Mouse (Mus musculus): Measurements from ENCODE around the gene Kat7. TPM values are rescaled to one million over a fixed set of nuclear protein-coding genes. Genes with fewer than 3 reads are reported as not detected.

Gene Kat7
- polyA plus RNA-seq, 1 experiment from 2014 or later = 85.3 TPM

- H3K27me3 ChIP-seq (ENCODE audit: control insufficient read depth, insufficient read depth, low read length) = no peaks in the 10 kb centered on the region
- no peak overlapping the region for H3K4me2 ChIP-seq (ENCODE audit: low read depth, low read length, severe bottlenecking)
- H3K9me3 ChIP-seq (ENCODE audit: control insufficient read depth, low read length) = no peaks in the 10 kb centered on the region
- H3K36me3 ChIP-seq (ENCODE audit: control insufficient read depth, insufficient read depth, low read length) = peaks cover 25% of the 10 kb centered on the region
- H3K9ac ChIP-seq (ENCODE audit: low read length) = no peak overlapping the region
- 98% methylated on average over 5 of the region's 5 CpGs for WGBS
- no peak overlapping the region for H3K27ac ChIP-seq (ENCODE audit: low read depth, low read length)
- no peak for DNase-seq (ENCODE audit: low spot score)
- H3K4me1 ChIP-seq (replicated peaks; ENCODE audit: control insufficient read depth, insufficient read depth, low read length) = no peaks in the 10 kb centered on the region
- no peak overlapping the region for H3K4me3 ChIP-seq (ENCODE audit: low read depth, low read length)
- no peak for ATAC-seq (replicated peaks; ENCODE audit: low FRiP score)
These were observed 27.7 kb downstream of the Kat7 start for GRCm38 (mm10) chr11:95282331-95282730.

DNA sequence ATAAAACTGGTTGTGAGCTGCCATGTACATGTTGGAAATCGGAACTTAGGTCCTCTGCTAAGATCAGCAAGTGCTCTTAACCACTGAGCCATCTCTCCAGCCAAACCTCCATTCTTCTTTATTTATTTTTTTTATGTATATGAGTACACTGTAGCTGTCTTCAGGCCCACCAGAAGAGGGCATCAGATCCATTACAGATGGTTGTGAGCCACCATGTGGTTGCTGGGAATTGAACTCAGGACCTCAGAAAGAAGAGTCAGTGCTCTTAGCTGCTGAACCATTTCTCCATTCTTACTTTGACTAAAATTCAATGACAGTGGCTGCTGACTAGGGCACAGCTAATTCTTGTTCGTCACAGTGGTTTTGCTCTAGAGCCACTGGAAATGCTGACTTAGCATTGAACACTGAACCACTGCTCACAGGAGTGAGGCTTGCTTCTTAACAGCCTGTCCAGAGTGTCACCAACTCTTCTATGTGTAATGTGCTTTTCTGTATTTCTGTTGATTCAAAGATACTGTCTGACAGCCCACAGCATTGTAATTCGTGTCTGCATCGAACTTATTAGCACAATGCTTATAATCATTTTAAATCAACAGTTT lies 30.9 kb downstream of the Kat7 start:
- DNase-seq (ENCODE audit: low spot score) = no peak
- no peaks in the 10 kb centered on the region for H3K9me3 ChIP-seq (ENCODE audit: control insufficient read depth, low read length)
- H3K4me3 ChIP-seq (ENCODE audit: low read depth, low read length) = no peak overlapping the region
- H3K27me3 ChIP-seq (ENCODE audit: control insufficient read depth, insufficient read depth, low read length) = no peaks in the 10 kb centered on the region
- no peak overlapping the region for H3K4me2 ChIP-seq (ENCODE audit: low read depth, low read length, severe bottlenecking)
- no peaks in the 10 kb centered on the region for H3K4me1 ChIP-seq (replicated peaks; ENCODE audit: control insufficient read depth, insufficient read depth, low read length)
- ATAC-seq (replicated peaks; ENCODE audit: low FRiP score) = no peak
- 87% methylated on average over 4 of the region's 4 CpGs for WGBS
- peaks cover 35% of the 10 kb centered on the region for H3K36me3 ChIP-seq (ENCODE audit: control insufficient read depth, insufficient read depth, low read length)
- no peak overlapping the region for H3K9ac ChIP-seq (ENCODE audit: low read length)
- H3K27ac ChIP-seq (ENCODE audit: low read depth, low read length) = no peak overlapping the region

- Histone ChIP-seq H3K4me1 (replicated peaks; ENCODE audit: control insufficient read depth, insufficient read depth, low read length) (no peaks in the 10 kb centered on the region), H3K36me3 (ENCODE audit: control insufficient read depth, insufficient read depth, low read length) (peaks cover 25% of the 10 kb centered on the region), H3K27ac (ENCODE audit: low read depth, low read length) (no peak overlapping the region), H3K9ac (ENCODE audit: low read length) (no peak overlapping the region), H3K4me3 (ENCODE audit: low read depth, low read length) (no peak overlapping the region), H3K27me3 (ENCODE audit: control insufficient read depth, insufficient read depth, low read length) (no peaks in the 10 kb centered on the region), H3K9me3 (ENCODE audit: control insufficient read depth, low read length) (no peaks in the 10 kb centered on the region), H3K4me2 (ENCODE audit: low read depth, low read length, severe bottlenecking) (no peak overlapping the region)
- ATAC-seq (replicated peaks; ENCODE audit: low FRiP score) (no peak), DNase-seq (ENCODE audit: low spot score) (no peak)
- WGBS = 90% methylated on average over 6 of the region's 6 CpGs
These were observed 34.0 kb downstream of the Kat7 start for GRCm38 (mm10) chr11:95276056-95276455.

DNA sequence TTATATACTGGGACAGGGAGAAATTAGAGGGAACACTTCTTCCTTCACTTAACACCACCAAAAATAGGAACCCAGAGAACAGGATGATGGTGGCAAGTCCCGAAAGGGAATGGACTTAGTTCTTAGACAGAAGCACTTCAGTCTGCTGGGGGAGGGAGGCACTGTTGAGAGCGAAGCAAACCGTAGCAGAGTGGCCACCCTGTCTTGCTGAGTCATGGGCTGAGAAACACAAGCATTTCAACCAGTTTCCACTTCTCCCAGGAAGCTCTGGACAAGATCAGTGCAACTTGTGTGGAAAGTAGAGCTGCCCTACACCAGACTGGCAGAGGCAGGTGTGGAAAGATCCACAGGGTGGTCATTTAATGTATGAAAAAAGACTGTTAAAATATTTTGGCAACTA lies 35.4 kb downstream of the Kat7 start:
- H3K4me3 ChIP-seq (ENCODE audit: low read depth, low read length) = no peak overlapping the region
- WGBS = 82% methylated on average over 3 of the region's 3 CpGs
- H3K9ac ChIP-seq (ENCODE audit: low read length) = no peak overlapping the region
- H3K27ac ChIP-seq (ENCODE audit: low read depth, low read length) = no peak overlapping the region
- no peak for ATAC-seq (replicated peaks; ENCODE audit: low FRiP score)
- no peaks in the 10 kb centered on the region for H3K4me1 ChIP-seq (replicated peaks; ENCODE audit: control insufficient read depth, insufficient read depth, low read length)
- no peaks in the 10 kb centered on the region for H3K9me3 ChIP-seq (ENCODE audit: control insufficient read depth, low read length)
- H3K4me2 ChIP-seq (ENCODE audit: low read depth, low read length, severe bottlenecking) = no peak overlapping the region
- peaks cover 22% of the 10 kb centered on the region for H3K36me3 ChIP-seq (ENCODE audit: control insufficient read depth, insufficient read depth, low read length)
- no peaks in the 10 kb centered on the region for H3K27me3 ChIP-seq (ENCODE audit: control insufficient read depth, insufficient read depth, low read length)
- DNase-seq (ENCODE audit: low spot score) = no peak

DNA sequence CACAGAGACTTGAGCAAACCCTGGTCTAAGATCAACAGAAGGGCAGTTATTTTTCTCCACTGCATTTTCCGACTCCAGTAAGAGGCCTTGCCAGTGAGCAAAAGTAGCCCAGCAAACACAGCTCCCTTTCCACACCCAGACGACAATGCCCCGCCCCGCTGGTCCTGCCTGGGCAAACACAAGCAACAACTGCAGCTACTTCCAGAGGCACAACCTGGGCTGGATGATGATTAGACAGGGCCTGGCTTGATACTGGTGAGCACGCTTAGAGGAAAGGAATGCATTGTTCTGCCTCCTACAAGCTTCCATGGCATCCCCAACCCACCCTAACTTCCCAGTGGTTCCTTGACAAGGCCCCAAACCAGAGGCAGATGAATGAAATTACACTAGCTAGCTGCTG lies 36.4 kb downstream of the Kat7 start:
- H3K4me2 ChIP-seq (ENCODE audit: low read depth, low read length, severe bottlenecking) = no peak overlapping the region
- ATAC-seq (replicated peaks; ENCODE audit: low FRiP score) (no peak), DNase-seq (ENCODE audit: low spot score) (no peak)
- 93% methylated on average over 5 of the region's 5 CpGs for WGBS
- H3K4me3 ChIP-seq (ENCODE audit: low read depth, low read length) = no peak overlapping the region
- peaks cover 25% of the 10 kb centered on the region for H3K36me3 ChIP-seq (ENCODE audit: control insufficient read depth, insufficient read depth, low read length)
- no peaks in the 10 kb centered on the region for H3K9me3 ChIP-seq (ENCODE audit: control insufficient read depth, low read length)
- H3K9ac ChIP-seq (ENCODE audit: low read length) = no peak overlapping the region
- H3K27me3 ChIP-seq (ENCODE audit: control insufficient read depth, insufficient read depth, low read length) = no peaks in the 10 kb centered on the region
- no peaks in the 10 kb centered on the region for H3K4me1 ChIP-seq (replicated peaks; ENCODE audit: control insufficient read depth, insufficient read depth, low read length)
- no peak overlapping the region for H3K27ac ChIP-seq (ENCODE audit: low read depth, low read length)

GRCm38 (mm10) chr11:95266540-95267245 lies 43.4 kb downstream of the Kat7 start:
- H3K27me3 ChIP-seq (ENCODE audit: control insufficient read depth, insufficient read depth, low read length) = no peaks in the 10 kb centered on the region
- no peak overlapping the region for H3K4me3 ChIP-seq (ENCODE audit: low read depth, low read length)
- 46% methylated on average over 6 of the region's 6 CpGs for WGBS
- DNase-seq (ENCODE audit: low spot score) (no peak), ATAC-seq (replicated peaks; ENCODE audit: low FRiP score) (no peak)
- no peaks in the 10 kb centered on the region for H3K9me3 ChIP-seq (ENCODE audit: control insufficient read depth, low read length)
- no peak overlapping the region for H3K27ac ChIP-seq (ENCODE audit: low read depth, low read length)
- H3K36me3 ChIP-seq (ENCODE audit: control insufficient read depth, insufficient read depth, low read length) = peaks cover 6% of the 10 kb centered on the region; the same call in 1 of the 2 replicates
- H3K4me2 ChIP-seq (ENCODE audit: low read depth, low read length, severe bottlenecking) = no peak overlapping the region
- H3K9ac ChIP-seq (ENCODE audit: low read length) = no peak overlapping the region
- H3K4me1 ChIP-seq (replicated peaks; ENCODE audit: control insufficient read depth, insufficient read depth, low read length) = peaks cover 2% of the 10 kb centered on the region

DNA sequence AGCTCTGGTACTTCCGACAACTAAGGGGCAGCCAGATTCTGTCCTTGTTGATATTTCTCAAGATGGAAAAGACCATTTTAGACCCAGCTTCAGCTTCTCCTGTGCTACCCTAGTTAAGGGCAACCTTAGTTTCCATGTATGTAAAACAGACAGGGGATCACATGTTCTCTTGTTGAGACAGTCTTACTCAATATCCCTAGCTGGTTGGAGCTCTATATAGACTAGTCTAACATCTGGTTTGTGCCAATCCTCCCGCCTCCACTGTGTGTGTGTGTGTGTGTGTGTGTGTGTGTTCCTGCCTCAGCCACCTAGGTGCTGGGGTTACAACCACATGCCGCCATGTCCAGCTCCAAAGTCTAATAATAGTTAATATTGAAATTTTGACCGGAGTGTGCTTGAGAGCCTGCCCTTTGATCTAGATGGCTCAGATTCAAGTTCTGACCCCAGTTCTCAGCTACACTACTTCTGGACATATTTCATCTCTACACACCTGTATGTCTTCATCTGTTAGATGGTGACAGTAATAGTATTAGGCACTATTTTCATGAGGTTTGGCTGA lies 45.5 kb downstream of the Kat7 start:
- no peak for DNase-seq (ENCODE audit: low spot score)
- Histone ChIP-seq H3K4me1 (replicated peaks; ENCODE audit: control insufficient read depth, insufficient read depth, low read length) (peaks cover 2% of the 10 kb centered on the region), H3K36me3 (ENCODE audit: control insufficient read depth, insufficient read depth, low read length) (peaks cover 2% of the 10 kb centered on the region; the same call in 1 of the 2 replicates), H3K4me2 (ENCODE audit: low read depth, low read length, severe bottlenecking) (no peak overlapping the region), H3K9me3 (ENCODE audit: control insufficient read depth, low read length) (no peaks in the 10 kb centered on the region), H3K9ac (ENCODE audit: low read length) (no peak overlapping the region), H3K27me3 (ENCODE audit: control insufficient read depth, insufficient read depth, low read length) (no peaks in the 10 kb centered on the region), H3K4me3 (ENCODE audit: low read depth, low read length) (no peak overlapping the region), H3K27ac (ENCODE audit: low read depth, low read length) (no peak overlapping the region)
- ATAC-seq (replicated peaks; ENCODE audit: low FRiP score) = no peak
- 46% methylated on average over 4 of the region's 4 CpGs for WGBS

GRCm38 (mm10) chr11:95263816-95264454 lies 46.1 kb downstream of the Kat7 start:
- Histone ChIP-seq H3K4me2 (ENCODE audit: low read depth, low read length, severe bottlenecking) (no peak overlapping the region), H3K27ac (ENCODE audit: low read depth, low read length) (no peak overlapping the region), H3K9ac (ENCODE audit: low read length) (no peak overlapping the region), H3K4me1 (replicated peaks; ENCODE audit: control insufficient read depth, insufficient read depth, low read length) (peaks cover 2% of the 10 kb centered on the region), H3K27me3 (ENCODE audit: control insufficient read depth, insufficient read depth, low read length) (no peaks in the 10 kb centered on the region), H3K4me3 (ENCODE audit: low read depth, low read length) (no peak overlapping the region), H3K9me3 (ENCODE audit: control insufficient read depth, low read length) (no peaks in the 10 kb centered on the region), H3K36me3 (ENCODE audit: control insufficient read depth, insufficient read depth, low read length) (no peaks in the 10 kb centered on the region)
- ATAC-seq (replicated peaks; ENCODE audit: low FRiP score) (no peak), DNase-seq (ENCODE audit: low spot score) (no peak)
- 7% methylated on average over 11 of the region's 11 CpGs for WGBS
